Mouse (Mus musculus) right cerebral cortex, postnatal 10 days (tissue): ENCODE measurements around the gene Gm31371.
"Not testable (repeated sequence)": the region's sequence is repeated elsewhere in the genome, so short reads cannot be mapped to it uniquely, and the experiment has no call there.

Experiments
- DNase-seq, 2 experiments: peaks; one replicate each; pipeline ENCODE4 v3.0.0; 2021; ENCODE audit warnings: low spot score in 2 of 2

Gene Gm31371

DNA sequence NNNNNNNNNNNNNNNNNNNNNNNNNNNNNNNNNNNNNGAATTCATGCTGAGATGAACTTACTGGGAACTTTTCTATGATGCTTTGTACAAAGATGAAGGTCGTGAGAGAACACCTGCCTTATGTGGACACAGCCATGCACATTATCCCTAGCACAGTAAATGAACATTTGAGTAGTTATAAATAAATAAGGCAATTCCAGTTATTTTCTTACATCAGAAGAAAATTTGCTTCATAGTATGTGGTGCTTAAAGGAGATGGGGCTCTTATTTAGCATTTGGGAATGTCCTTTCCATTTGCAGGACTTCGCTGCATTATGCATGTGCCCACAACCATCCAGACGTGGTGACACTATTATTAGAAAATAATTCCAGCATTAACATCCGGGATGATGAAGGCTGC is at the start of gene Gm31371:
Gm31371 (plus strand) TSS at position 301 of the 400 bp plus-strand sequence.
- not testable (repeated sequence) for DNase-seq

DNA sequence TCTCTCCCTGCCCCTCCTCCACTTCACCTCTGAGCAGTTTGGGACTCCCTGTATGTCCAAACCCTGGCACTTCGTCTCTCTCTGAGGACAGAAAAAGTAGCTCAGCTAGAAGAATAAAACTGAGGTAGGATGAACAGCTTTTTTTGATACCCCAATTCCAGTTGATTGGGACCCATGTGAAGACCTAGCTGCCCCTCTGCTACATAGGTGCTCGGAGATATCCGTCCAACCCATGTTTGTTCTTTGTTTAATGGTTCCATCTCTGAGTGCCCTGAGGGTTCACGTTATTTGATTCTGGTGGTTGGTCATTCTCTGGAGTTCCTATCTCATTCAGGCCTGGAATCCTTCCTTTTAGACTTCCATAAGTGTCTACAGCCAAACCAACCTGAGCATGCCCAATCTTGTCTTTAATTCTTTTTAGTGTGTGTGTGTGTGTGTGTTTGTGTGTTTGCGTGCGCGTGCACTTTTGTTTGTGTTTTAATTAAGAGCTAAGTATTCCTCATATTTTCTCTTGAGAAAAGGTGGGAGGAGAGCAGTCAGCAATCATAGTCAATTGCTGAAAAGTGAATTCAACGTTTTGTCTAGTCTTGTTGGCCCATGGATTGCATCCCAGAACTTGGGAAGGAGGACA is 3.3 kb downstream of the Gm31371 start:
- not testable (repeated sequence) for DNase-seq

- peak; percentile 14 to 18 for DNase-seq
Observed at GRCm38 (mm10) chr8:19908841-19909321, 5.7 kb downstream of the Gm31371 start.

GRCm38 (mm10) chr8:19919086-19919485 is 15.9 kb downstream of the Gm31371 start:
- not testable (repeated sequence) for DNase-seq

GRCm38 (mm10) chr8:19934274-19934673 is 31.1 kb downstream of the Gm31371 start:
- DNase-seq = not testable (repeated sequence)

DNA sequence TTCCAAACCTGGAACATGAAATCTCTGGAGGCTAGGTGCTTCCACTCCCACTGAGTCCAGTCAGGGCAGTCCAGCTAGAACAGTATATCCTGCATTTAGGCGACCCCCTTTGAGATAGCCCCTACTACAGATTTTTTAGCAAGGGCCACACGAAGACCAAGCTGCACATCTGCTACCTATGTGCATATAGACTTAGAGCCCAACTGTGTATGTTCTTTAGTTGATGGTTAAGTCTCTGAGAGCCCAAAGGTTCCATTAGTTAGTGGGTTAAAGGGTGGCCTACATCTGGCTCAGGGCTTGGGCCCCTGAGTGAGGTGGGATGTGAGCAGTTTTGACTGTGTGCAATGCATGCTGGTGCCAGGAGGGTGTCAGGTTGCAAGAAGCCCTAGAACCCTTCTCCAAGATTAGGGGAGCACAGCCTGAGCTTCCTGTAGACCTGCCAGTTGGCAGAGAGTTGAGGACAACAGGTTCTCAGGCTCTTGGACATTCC is 32.4 kb downstream of the Gm31371 start:
- not testable (repeated sequence) for DNase-seq

DNA sequence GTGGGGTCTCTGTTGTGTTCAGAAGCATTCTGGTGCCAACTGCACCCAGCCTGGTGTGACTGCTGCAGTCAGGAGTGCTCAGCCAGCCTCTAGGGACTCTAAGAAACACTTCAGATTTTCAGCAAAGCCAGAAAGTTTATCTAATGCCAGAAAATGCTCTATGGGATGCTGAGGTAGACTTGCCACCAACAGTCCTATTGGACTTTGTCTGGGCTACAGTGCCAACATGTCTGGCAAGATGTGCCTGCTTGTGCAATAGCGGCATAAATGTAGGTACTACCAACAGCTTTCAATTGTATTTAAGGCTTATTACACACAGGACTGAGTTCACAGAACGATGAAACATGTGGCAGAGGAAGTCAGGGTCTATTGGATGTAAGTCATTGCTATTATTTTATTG is 57.7 kb downstream of the Gm31371 start:
- DNase-seq = no peak

DNA sequence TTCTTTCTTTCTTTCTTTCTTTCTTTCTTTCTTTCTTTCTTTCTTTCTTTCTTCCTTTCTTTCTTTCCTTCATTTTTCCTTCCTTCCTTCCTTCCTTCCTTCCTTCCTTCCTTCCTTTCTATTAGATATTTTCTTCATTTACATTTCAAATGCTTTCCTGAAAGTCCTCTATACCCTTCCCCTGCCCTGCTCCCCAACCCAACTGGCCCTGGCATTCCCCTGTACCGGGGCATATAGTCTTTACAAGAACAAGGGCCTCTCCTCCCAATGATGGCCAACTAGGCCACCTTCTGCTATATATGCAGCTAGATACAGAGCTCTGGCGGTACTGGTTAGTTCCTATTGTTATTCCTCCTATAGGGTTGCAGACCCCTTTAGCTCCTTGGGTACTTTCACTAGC is 60.6 kb downstream of the Gm31371 start:
- DNase-seq = not testable (repeated sequence)

- DNase-seq = peak; percentile 20 to 26
Observed at GRCm38 (mm10) chr8:19968151-19968550, 65.0 kb downstream of the Gm31371 start.

DNA sequence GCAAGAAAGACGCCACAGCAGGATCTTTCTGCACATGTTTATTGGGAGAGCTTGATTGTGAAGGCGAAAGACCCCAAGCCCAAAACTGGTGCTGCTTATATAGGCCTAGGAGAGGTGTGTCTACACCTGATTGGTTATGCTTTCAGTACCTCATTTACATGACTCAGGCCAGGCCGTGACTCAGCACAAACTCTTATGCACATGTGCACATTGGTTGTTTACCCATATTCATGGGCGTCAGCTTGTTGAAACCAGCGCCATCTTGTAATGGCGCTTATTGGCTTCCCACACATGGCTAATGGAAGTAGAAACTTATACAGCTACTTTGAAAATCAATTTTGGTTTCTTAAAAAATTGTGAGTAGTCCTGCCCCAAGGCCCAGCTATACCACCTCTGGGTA is 72.0 kb downstream of the Gm31371 start:
- DNase-seq = not testable (repeated sequence)
